Mouse (Mus musculus) kidney, adult 10 weeks (tissue): ENCODE measurements around the gene Msl2. TPM values are rescaled to one million over a fixed set of nuclear protein-coding genes. Genes with fewer than 3 reads are reported as not detected.

Experiments
- polyA plus RNA-seq: library from polyadenylated mRNA; stranded (reverse); fragments of 350-450 nt; fragmentation: Illumina TruSeq; extraction: RNeasy Lipid Tissue Mini Kit (QIAGEN cat#74804); gene quantifications from one replicate; pipeline ENCODE4 v1.2.3, GENCODE M21; 2014; ENCODE audit warnings: low read depth, low replicate concordance

Msl2 gene
- 83.1 TPM for polyA plus RNA-seq

DNA sequence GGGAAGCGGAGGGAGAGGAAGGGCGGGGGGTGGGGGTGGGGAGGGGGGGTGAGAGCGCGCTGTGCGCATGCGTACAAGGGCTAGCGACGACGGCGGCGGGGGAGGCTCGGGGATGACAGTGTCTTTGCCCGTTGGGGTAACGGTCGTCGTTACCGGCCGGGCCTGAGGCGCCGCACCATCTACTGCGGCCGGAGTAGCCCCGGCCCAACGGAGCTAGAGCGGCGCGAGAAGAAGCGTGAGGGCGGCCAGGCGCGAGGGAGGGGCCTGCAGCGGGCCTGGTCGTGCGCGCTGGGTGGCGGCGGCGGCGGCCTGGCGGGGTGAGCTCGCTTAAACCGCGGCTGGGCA lies at the start of gene Msl2:
Gene Msl2, plus strand, starts transcription at position 115 of the 345 bp plus-strand sequence.

GRCm38 (mm10) chr9:101034448-101035098 lies 39.3 kb upstream of the Msl2 start, which contains the start of gene Pccb:
Gene Pccb (minus strand): TSS chr9:101034898.

Other genes starting within 250 kb of the Msl2 start
- 126 TPM for gene Pccb, start 39.2 kb upstream of the Msl2 start, polyA plus RNA-seq
- 163 TPM for gene Ppp2r3a, start 177.7 kb downstream of the Msl2 start, polyA plus RNA-seq